Mouse (Mus musculus): Measurements from ENCODE around the gene Nemp2. TPM values are rescaled to one million over a fixed set of nuclear protein-coding genes. Genes with fewer than 3 reads are reported as not detected.
A peak's percentile ranks its signal among the peaks of the same experiment; 100 is the strongest.

Nemp2 gene
- polyA plus RNA-seq, 1 experiment: 1.2 TPM

DNA sequence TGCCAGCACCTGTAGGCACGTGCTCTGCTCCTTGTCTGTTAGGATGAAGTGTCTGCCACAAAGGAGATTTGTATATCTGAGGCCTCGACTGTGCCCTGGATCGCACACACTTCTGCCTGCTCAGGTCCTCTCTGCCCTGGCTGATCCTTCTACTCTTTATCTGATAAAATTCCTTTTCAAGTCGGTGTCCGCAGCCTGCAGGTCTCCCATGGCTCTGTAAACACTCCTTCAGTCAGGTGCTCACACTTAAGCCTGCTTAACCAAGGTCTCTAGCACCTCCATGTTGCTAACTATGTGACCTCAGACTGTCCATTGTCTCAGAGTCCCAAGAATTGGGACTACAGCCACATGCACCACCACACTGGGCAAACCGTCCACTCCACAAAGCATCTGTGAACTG is 9.8 kb downstream of the Nemp2 start:
- no peak for TF ChIP-seq GATA1 (IDR thresholded peaks at IDR 0.05; ENCODE audit: low read length)

DNA sequence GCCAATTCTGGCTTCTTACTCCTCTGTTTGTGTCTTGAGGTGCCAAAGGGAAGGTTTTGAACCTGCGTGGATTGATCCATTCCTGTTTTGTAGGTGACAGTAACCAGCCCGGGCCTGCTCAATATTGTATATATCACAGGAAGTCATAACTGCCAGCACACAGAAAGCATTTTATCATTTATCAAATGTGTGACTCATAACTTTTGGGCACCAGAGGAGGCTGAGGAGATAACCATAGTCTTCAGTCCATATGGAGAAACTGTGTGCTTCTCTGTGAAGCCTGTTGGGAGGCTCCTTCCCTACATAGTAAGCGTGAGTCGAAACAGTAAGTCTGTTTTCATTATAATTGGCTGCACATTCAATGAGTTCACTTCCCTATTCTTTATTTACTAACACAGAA is 10.2 kb downstream of the Nemp2 start:
- TF ChIP-seq GATA1 (IDR thresholded peaks at IDR 0.05; ENCODE audit: low read length): peak; percentile 9

DNA sequence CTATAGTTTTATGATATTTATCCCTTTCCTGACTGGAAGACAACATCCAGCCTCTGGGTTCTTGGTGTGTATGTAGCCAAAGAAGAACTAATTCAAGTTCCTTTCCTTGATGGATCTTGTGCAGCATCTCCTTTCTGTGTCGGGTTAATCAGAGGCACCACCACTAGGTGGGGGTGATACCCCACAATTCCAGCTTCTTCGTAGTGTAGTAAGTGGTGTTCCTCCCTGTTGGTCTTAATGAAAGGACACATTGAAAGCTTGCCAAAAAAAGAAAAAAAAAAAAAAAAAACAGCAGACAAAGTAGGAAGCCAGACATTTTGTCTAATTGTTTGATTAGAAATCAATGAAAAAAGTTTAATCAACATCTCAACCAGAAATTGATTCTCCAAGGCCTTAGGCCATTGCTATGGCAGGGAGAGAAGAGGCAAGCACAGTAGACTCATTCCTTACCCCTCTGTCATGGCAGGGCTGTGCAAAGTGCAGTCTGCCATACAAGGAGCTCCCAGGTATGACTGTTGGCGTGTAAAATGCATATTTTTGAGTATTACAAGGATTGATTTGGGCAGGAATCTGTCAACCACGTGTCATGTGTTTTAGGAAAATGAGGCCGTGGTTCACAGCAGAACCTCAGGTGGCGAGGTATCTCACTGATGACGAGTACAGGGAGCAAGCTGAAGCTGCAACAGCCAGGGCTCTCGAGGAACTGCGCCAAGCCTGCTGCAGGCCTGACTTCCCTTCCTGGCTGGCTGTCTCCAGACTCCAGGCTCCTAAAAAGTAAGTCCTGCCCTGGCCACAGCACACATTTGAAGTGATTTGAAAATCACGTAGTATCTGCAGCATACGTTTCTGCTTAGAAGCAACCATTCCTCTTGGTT is 17.9 kb downstream of the Nemp2 start:
- no peak for TF ChIP-seq GATA1 (IDR thresholded peaks at IDR 0.05; ENCODE audit: low read length)

- TF ChIP-seq GATA1 (IDR thresholded peaks at IDR 0.05; ENCODE audit: low read length): no peak
Measured at GRCm38 (mm10) chr1:52650066-52650465, 19.6 kb downstream of the Nemp2 start.

DNA sequence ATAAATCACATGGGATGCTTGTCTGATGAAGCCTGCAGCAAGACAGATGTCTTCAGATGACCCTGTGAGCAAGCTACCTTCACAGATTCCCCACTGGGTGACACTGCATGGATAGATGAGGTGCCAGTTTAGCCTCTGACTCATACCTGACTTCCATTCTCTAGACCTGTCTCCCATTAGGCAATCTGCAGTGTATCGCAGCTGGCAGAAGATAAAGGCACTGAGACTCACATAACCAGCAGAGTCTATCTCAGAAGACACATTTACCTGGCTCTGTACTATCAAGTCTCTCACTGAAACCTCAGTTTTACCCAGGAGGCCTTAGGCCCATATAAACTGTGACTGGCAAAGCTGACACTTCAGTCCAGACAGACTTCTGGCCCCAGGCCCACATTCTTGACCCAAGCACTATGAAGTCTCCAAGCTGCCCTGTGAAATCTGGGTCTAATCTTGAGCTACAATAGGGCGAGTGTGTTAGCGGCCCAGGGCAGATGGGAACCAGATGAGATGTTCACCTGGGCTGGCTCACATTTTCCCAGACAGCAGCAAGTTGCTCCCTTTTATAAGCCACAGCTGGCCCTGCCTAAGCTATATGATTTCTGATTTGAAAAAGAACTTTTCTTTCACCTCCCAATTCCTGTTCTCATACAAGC is 22.2 kb downstream of the Nemp2 start:
- no peak for TF ChIP-seq GATA1 (IDR thresholded peaks at IDR 0.05; ENCODE audit: low read length)

DNA sequence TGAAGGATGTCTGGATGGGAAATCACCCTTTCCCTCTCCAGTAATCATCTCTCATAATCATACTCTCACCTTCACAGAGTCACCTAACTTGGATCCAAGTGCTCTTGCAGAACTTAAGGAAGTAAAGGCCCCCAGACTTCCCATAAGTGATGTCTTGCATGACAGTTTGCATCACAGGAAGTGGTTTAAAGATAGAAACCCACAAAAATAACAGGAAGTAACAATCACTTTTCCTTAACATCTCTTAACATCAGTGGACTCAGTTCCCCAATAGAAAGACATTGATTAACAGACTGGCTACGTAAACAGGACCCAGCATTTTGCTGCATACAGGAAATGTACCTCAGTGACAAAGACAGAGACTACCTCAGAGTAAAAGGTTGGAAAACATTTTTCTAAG is 22.9 kb downstream of the Nemp2 start:
- no peak for TF ChIP-seq GATA1 (IDR thresholded peaks at IDR 0.05; ENCODE audit: low read length)

DNA sequence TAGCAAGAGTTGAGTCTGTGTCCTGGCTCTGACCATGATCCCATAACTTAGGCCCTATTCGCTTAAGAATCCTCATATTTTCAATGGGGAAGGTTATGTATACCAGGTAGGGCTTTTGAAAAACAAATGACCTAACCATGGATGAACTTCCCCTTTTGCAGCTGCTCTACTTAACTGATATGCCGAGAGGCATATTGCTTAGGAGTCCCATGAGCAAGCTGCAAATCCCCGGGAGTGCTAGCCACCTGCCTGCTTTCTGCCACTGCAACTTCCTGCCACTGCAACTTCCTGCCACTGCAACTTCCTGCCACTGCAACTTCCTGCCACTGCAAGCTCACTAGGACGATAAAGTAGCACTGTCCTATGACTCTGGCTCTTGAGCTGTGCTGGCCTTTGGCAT is 24.6 kb downstream of the Nemp2 start:
- no peak for TF ChIP-seq GATA1 (IDR thresholded peaks at IDR 0.05; ENCODE audit: low read length)

GRCm38 (mm10) chr1:52658160-52658559 is 27.7 kb downstream of the Nemp2 start:
- no peak for TF ChIP-seq GATA1 (IDR thresholded peaks at IDR 0.05; ENCODE audit: low read length)

GRCm38 (mm10) chr1:52660278-52660677 is 29.8 kb downstream of the Nemp2 start:
- no peak for TF ChIP-seq GATA1 (IDR thresholded peaks at IDR 0.05; ENCODE audit: low read length)

DNA sequence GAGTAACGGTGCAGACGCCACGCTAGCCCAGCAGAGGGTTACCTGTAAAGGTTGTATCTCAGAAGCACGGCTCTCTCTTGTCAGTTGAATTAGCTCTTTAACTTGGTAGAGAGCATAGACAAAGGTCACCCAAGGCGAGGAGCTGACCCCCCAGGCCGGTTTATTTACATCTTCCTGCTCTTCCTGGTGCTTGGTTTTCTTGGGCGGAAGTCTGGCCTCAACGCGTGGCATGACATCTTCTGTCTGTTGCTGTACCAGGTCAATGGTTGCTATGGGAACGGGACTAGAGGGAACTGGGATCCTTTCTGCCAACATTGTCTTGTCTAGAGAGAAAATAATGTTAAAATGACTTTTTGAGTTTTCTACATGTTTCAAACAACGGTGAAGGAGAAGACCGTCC is 30.3 kb downstream of the Nemp2 start:
- TF ChIP-seq GATA1 (IDR thresholded peaks at IDR 0.05; ENCODE audit: low read length): no peak

DNA sequence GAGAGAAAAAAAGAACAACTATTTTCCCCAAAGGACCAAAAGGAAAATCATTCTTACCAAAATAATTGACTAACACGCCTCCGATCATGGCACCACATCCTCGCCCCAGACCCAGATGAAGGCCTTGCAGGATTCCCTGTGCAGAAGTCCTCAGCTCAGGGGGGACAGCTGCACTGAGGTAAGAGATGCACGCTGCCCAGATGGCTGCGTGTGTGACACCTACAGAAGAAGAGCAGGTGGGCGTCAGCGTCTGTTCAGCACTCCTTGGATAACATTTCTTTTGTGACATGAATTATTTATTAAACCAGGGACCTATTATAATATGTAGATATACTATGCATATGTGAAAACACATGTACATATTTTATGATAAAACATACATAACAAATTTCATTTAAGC is 32.7 kb downstream of the Nemp2 start:
- no peak for TF ChIP-seq GATA1 (IDR thresholded peaks at IDR 0.05; ENCODE audit: low read length)

- no peak for TF ChIP-seq GATA1 (IDR thresholded peaks at IDR 0.05; ENCODE audit: low read length)
Measured at GRCm38 (mm10) chr1:52668743-52669323, 38.3 kb downstream of the Nemp2 start.

DNA sequence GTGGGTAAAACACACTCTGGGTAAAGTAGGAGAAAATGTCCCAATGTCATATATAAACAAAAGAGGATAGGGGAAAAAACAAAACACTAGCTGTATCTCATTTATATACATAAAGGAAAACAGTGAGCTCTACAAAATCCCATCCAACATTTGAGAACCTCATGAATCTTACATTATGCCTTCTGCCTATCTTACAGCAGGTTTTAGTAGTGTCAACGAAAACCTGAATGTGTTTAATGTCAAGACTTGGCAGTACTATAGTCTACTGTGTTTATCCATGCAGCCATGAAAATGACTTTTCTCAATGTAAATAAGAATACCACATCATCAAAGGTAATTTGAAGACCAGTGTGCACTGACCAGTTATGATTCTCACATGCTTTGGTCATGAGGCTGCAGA is 39.4 kb downstream of the Nemp2 start:
- no peak for TF ChIP-seq GATA1 (IDR thresholded peaks at IDR 0.05; ENCODE audit: low read length)

DNA sequence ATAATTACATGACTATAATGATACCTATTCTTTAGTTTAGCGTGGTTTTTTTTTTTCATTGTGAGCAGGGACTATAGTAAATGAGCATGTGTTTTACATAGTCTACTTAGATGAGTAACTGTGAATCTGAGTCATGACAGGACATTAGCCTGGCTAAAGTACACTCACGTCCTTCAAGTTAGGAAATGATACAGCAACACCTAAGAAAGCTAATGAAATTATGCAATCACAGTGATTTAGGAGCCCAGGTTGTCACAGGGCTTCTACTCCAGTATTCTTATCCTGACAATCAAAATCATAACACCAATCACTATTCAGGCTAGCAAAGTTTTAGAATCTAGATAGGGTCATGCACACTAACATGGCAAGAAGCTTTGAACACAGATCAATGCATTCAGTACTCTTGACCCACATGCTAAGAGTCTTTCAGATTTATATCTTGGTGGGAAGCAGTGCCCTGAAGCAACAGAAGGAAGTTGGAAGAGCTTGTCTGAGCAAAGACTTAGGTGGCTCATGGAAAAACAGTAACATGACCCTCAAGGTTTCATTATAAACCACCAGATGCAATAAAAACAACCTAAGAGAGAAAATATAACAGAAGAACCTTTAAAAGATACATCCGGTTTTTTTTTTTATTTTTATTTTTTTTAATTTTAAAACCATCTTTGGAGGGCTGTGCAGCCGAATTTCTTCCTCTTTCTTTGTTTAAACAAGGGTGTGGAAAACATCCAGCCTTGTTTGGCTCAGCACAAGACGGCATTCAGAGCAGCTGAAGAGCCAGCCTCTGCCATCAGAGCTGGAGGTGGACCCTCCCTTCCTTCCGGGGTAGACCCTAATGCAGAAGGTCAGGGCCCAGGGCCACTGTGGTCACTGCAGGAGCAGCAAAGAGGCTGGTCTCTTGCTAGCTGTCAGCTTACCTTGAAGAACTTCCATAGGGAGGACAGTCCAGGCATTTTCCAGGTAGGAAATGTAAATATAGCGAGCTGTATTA is 45.4 kb downstream of the Nemp2 start:
- TF ChIP-seq GATA1 (IDR thresholded peaks at IDR 0.05; ENCODE audit: low read length): no peak

GRCm38 (mm10) chr1:52676621-52677020 is 46.1 kb downstream of the Nemp2 start:
- TF ChIP-seq GATA1 (IDR thresholded peaks at IDR 0.05; ENCODE audit: low read length): no peak

All from G1E-ER4 (cell line).